Mouse (Mus musculus) cortical plate, adult 2 months (tissue): ENCODE data around the gene Creb1.

Experiments
- CTCF ChIP-seq: fragments of 200-500 bp; IDR thresholded peaks from 2 replicates; pipeline ENCODE4 v1.5.1; 2011; ENCODE audit warnings: mild to moderate bottlenecking, control low read depth, low read length; ENCODE audit not compliant: insufficient read depth; ENCODE audit errors: extremely low read depth
- POLR2A ChIP-seq: fragments of 200-500 bp; IDR thresholded peaks from 2 replicates; pipeline ENCODE4 v1.6.1; 2011; ENCODE audit warnings: mild to moderate bottlenecking, low read length, control low read depth; ENCODE audit not compliant: insufficient read depth; ENCODE audit errors: extremely low read depth

DNA sequence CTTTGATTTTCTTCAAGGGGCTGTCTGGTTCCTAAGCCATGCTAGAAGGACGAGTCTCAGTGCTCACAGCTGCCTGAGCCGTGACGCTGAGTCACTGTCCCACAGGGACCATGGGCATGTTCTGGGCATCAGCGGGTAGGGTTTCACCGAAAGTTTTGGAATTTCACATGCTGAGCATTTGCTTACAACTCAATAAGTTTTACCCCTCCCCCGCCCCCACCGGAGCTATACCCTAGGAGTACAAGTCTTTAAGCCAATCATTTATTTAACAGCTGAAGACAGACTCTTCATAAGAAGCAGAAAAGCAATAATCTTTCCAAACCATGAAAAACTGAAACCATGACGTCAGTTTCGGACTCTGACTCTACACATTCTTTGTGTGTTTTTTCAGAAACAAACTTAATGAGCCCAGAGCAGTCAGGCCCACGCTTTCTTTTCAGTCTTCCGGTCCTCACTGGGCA lies 83.1 kb downstream of the Creb1 start:
- no peak for TF ChIP-seq CTCF
- no peak for TF ChIP-seq POLR2A
